Mouse (Mus musculus): ENCODE data around the gene Kank2.

GRCm38 (mm10) chr9:21846755-21847341 is 48.3 kb upstream of the Kank2 start:
- TF ChIP-seq EP300 (IDR thresholded peaks at IDR 0.05): peak; percentile 91
- TF ChIP-seq CTCF (IDR thresholded peaks at IDR 0.05): 0 out of 2 replicates have a peak, but pooled peaks have one; percentile 0
